Mouse (Mus musculus) liver, postnatal 0 days (tissue): ENCODE data around the gene Tmem179b.

Source experiments
- CTCF ChIP-seq: sonication (generic); IDR thresholded peaks from 2 replicates; pipeline ENCODE4 v1.5.1; 2016; ENCODE audit warnings: antibody characterized with exemption, low read depth
- EP300 ChIP-seq: IDR thresholded peaks from 2 replicates; pipeline ENCODE4 v1.6.1; 2016; ENCODE audit warnings: antibody characterized with exemption, low read depth, mild to moderate bottlenecking

- TF ChIP-seq CTCF (no peak), EP300 (no peak; the same call in none of the 2 replicates)
These were observed 50.5 kb downstream of the Tmem179b start for GRCm38 (mm10) chr19:8723574-8724346.
